Mouse (Mus musculus) ovary, postnatal 10 days (tissue): ENCODE results near the gene Stk40.
"Not testable (repeated sequence)": the region's sequence is repeated elsewhere in the genome, so short reads cannot be mapped to it uniquely, and the experiment has no call there.

ENCODE experiments used
- DNase-seq: peaks from one replicate; pipeline ENCODE4 v3.0.0; 2022; ENCODE audit warnings: low spot score

The Stk40 gene

DNA sequence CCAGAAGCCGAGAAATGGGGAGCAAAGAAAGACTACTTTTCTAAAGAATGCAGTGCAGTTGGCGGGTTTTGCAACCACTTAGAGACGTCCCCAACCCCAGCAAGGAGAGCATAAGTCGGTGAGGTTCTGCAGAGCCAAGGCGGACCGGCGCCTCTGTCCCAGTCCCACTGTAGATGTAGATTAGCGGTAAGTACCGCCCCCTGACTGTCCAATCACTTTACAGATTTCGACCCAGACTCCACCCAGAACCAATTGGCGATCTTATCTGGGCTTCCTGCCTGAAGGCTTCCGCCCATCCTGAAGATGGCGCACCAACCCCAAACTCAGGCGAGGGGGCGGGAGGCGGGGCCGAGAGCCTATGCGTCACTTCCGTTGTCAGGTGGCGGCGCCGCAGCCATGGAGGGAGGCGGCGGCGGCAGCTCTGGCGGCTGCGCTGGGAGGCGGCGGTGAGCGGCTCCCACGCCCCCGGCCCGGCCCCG is at the start of gene Stk40:
Gene Stk40, plus strand, starts transcription at position 368 of the 479 bp plus-strand sequence.
- DNase-seq, result peak; percentile 80

DNA sequence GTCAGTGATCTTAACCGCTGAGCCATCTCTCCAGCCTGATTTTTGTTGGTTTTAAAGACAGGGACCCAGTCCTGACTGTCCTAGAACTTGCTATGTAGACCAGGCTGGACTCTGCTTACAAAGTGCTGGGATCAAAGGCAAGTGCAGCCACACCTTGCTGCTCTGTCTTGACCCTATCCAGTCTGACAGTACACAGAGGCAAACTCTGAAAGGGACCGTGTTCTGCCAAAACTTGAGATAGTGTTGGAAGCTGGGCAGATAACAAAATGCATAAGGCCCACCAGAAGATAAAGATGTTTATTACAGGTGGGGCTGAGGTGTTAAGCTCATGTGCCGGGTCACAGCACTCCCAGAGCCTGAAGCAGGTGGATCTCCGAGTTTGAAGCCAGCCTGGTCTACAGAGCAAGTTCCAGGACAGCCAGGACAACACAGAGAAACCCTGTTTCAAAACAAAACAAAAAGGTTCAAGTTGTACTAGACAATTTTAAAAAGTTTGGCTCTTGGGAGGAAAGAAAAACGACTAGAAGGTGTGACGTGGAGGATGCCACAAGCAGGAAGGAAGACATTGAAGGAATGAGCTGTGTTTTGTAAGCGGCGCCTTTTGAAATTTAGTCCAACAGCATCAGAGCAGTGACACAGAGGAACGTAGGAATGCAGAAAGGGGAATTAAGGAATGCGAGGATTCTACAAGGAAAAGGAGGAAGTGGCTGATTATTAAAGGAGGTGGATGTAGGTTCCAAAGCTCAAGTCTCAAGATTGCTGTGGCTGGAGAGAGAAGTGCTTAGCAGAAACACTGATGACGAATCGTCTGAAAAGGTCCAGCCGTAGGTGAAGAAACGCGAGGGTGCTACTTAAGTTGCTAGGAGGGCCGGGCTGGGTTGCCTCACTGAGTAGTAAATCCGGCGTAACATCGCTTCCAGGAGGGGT is 46.3 kb upstream of the Stk40 start:
- DNase-seq, result no peak

DNA sequence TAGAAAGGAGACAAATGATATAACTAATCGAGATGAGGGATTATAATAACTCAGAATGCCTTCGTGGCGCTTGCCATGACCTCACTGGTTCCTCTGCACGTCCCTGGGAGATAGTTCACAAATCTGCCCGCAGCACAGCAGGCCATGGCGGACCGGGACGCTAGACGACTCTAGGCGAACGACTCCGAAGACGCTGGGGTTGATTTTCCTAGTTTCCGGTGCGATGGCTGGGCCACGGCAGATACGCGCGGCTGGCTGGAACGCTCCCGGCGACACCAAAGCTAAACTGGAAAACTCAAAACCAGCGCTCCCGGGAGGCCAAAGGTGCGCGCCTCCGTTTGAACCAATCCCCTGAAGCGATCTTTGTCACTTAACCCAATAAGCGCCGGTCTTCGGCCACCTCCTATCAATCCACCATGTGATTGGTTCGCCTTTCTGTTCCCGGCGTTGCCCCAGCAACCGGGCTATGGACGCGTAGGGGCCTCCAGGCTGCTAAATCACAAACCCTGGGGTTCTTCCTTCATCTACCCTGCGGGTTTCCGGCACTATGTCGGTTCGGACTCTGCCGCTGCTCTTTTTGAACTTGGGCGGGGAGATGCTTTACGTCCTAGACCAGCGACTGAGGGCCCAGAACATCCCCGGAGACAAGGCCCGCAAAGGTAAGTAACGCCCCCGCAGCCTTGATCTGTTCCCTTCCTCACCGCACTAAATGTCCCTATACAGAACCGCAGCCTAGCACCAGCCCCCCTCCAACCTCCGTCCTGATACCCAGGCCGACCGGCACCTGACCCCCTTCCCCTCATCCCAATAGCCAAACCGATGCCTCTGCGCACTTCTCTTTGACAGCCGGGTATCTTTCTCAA is 45.4 kb upstream of the Stk40 start, which contains the start of gene Oscp1:
Gene Oscp1, plus strand, starts transcription at position 432 of the 863 bp plus-strand sequence.
- DNase-seq, result peak; percentile 73

DNA sequence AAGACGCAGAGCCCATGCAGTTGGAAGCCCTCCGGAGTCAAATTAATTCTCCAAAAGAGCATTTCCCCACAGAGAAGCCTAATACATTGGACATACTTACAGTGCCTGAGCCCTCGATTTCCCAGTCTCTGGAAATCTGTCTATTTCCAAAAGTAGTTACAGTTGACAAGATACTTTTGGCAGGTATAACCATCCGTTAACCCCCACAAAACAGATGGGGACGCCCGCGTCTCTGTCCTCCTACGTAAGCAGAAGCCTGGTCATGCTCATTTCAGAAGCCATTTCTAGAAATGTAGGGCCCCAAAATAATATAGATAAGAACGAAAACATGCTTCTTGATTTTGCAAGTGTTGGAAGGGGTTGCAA is 44.8 kb upstream of the Stk40 start:
- DNase-seq, result no peak

DNA sequence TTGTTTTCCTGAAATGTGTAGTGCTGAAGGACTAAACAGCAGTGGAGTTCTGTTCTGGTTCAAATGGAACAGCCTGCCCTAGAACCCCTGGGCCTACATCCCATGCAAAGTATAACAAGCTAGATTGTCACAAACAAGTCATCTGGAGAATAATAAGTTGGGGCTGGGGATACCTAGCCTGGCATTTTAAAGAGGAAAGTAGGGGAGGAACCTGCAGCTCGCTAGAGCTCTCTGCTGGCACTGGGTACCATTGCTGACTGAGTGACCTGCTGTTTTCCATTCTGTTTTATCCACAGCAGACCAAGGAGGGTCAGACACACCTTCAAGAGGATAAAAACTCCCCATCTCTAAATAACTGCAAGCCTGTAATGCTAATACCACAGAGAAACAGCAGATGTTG is 40.9 kb upstream of the Stk40 start:
- DNase-seq, result no peak

DNA sequence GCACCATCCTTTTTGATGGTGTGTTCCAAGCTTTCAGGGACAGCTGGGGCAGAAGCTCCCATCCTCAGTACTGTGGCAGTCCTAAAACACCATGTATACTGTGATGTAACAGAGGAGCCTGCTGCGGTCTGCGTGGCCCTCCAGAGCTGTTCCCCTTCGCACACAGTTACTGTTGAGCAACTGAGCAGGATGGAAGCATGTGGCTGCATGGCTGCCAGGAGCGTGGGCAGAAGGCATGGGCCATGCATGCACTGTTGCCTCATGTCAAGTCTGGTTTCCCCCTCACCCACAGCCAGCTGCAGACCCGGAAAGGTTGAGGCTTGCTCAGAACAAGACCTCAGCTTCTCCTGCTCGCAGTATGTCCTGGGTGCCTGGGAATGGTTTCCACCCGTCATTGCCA is 38.5 kb upstream of the Stk40 start:
- no peak for DNase-seq

DNA sequence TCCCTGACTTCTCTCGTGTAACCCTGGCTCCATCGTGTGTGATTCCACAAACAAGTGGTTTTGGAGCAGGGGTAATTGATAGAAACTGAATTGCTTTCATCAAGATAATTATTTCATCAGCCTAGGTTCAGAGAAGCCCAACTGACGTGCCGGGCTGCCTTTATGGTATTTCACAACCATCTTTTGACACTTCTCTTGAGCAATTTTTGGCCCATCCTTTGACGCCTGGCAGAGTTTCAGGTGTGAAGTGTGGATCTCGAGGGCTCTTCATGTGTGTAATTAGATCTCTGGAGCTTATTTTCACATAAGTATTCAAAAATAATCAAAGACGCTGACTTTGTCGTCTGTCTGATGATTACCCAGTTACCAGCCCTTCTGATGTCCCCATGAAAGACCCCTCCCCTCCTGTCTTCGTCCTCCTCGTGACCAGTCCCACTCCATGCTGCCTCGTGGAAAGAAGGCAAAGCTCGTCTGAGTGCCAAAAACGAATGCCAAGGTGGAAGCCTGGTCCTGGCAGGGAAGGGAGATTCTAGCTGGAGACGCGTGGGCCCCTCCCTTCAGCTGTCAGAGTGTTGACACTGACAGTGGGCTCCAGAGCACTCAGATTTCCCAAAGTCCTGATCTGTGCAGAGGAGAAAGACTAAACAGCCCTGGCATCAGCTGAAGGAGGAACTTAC is 36.2 kb upstream of the Stk40 start:
- no peak for DNase-seq

DNA sequence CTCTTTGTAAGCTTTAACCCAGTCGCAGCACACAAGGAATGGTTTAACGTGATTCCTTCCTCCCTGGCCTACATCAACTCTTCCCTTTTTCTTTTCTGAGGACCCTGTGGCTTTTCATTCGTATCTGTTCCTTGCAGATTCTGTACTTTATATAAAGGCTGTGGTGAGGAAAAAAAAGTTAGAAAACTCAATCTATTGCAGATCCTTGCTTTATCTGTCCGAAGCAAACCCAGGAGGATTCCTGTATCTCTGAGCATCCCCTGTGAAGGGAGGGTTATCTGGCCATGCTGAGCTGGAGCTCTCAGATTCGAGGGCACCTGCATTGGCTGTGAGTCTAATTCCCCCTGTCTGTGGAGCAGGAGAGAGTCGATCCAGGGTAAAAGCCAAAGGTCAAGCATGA is 34.9 kb upstream of the Stk40 start:
- DNase-seq, result no peak

DNA sequence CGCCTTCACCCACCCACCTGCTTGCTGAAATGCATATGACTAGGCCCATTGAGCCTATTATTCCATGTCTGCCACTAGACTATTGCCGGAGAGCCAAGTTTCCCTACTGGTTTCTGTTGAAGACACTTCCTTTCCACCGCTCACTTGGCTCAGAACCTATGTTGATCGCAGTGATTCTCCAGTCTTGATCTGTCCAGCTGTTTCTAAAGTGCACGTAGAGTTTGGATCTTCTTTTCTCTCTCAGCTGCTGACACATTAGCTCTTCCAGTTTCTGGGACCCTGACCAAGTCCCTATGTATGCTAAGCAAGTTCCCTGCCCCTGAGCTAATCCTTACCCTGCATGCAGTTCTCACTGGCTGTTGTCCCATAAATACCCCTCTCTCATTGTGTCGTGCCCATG is 25.9 kb upstream of the Stk40 start:
- no peak for DNase-seq

DNA sequence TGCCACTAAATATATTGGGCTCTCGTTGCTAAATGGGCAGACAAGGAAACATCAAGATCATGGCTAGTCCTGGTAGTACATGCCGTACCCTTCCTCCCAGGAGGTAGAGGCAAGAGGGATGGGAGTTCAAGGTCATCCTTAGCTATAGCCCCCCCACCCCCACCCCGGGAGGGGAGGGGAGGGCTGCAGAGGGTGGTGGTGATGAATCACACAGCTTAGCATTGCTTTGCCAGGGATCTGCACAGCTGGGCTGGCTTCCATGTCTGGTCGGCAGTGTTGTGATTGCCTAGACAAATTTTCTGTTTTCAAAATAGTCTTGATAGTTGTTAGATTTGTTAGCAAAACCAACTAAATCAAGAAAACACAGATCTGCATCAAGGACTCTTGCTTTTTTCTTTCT is 24.5 kb upstream of the Stk40 start:
- no peak for DNase-seq

DNA sequence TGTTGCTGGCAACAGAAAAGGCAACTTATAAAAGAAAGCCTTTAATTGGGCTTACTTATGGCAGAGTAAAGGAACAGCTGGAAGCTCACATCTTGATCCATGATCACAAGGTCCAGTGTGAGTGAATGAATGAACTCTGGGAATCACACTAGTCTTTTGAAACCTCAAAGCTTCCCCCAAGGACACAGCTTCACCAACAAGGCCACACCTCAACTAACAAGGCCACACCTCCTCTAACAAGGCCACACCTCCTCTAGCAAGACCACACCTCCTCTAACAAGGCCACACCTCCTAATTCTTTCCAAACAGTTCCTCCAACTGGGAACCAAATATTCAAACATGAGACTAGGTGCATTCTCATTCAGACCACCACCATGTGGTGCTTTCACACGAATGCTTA is 22.2 kb upstream of the Stk40 start:
- no peak for DNase-seq

DNA sequence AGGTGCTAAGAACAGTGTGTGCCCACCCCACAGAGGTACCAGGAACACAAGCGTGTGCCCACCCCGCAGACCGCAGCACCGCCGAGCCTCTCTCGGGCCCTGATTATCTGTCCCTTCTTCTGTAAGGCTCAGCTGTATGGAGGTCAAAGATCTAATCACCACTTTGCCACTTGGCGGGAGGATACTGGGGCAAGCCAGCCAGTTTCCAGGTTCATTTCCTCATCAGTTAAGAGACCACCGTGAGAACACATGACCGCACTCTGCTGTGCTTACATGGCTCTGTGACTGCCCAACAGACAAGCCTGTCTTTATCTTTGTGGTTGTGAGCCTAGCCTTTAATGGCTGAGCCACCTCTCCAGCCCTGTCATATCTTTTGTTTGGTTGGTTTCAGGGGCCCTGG is 20.7 kb upstream of the Stk40 start:
- no peak for DNase-seq

DNA sequence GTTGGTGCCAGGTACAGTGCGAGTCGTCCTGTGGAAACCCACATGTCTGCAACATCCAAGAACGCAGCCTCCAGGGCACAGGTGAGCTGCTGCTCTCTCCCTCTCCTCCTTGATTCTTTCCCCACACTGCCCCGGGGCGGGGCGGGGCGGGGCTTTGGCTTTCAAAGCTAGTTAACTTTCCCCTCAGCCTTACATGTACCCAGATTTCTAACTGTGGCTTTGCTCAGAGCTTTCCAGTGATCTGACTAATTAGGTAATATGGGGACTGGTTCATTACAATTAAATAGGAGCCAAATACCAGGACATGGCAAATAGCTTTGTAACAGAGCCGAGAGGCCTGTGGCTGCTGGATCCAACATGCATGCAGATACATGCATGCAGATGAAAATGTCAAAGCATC is 19.4 kb upstream of the Stk40 start:
- no peak for DNase-seq

DNA sequence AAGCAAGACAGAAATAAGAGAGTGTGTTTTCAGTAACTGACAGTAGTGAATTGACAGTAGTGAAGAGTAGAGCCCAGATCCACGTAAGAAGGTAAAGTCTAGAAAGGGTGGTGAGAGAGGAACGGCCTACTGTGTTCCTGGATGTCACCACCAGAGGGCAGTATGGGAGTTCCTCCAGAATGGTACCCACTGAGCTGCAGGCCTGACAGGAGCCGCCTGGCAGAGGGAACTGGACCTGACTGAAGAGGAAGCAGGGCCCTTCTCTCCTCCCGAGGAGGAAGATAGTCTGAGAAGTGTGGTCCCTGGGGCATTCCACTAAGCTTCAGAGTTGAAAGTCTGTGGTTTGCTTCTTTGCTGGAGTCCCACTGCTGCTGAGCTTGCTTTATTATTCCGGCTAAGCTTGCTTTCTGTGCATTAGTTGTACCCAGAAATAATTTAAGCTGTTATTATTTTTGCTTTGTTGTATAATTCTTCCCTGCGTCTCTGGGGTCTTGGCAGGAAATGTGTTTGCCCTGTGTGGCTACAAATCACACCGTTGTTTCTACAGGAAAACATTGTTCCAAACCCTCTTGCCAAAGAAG is 17.7 kb upstream of the Stk40 start:
- DNase-seq, result peak; percentile 66

DNA sequence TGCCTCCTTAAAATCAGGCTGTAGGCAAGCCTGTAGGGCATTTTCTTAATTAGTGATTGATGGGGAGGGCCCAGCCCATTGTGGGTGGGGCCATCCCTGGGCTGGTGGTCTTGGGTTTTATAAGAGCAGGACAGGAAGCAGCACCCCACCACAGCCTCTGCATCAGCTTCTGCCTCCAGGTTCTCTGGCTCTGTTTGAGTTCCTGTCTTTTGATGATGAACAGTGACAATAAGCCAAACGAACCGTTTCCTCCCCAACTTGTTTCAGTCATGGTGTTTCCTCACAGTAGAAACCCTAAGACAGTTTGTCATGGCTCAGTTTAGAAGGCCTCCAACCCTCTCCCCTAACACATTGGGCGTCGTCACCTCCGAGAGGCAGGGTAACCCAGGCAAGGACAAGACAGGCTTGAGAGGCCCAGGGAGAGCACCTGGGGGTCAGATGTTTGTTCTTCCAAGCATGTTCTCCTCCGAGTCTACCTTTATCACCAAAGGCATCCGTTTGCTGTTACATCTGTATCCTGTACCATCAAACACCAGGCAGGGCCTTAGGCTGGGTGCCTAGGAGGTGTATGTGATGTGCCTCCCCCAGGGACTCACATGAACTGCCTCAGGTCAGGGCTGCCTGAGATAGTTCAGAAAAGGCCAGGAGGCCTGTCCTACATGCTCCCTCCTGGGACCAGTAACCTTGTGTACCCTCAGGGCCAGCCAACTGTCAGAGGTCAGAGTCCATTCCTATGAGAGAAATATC is 13.5 kb upstream of the Stk40 start:
- no peak for DNase-seq

DNA sequence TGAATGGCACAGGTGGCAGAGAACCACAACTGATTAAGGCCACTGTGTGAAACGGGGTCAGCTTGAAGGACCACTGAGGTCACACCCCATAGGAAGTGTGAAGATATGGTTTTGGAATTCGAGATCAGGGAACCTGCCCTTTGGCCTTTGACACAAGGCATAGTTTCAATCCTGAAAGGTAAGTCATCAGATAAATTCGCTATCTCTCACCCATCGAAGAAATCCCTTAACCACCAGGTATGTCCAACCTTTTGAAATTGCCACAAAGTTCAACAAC is 13.0 kb upstream of the Stk40 start:
- DNase-seq, result no peak

DNA sequence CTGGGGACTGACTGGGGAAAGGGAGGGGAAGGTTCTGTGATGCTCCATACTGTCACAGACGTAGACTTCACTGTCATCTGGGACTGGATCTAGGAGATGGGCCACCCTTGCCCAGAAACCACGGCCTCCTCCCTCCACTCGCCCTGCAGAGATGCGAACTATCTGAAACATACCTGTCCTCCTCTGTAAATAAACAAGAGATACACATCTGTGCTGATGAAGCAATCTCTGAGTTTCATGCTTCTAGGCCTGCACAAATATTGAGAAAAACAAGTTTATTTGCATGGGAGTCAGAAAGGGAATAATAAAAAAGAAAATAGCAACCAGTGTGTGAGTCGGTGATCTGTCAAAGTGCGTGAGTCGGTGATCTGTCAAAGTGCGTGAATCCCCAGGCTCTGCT is 11.9 kb upstream of the Stk40 start:
- DNase-seq, result no peak

DNA sequence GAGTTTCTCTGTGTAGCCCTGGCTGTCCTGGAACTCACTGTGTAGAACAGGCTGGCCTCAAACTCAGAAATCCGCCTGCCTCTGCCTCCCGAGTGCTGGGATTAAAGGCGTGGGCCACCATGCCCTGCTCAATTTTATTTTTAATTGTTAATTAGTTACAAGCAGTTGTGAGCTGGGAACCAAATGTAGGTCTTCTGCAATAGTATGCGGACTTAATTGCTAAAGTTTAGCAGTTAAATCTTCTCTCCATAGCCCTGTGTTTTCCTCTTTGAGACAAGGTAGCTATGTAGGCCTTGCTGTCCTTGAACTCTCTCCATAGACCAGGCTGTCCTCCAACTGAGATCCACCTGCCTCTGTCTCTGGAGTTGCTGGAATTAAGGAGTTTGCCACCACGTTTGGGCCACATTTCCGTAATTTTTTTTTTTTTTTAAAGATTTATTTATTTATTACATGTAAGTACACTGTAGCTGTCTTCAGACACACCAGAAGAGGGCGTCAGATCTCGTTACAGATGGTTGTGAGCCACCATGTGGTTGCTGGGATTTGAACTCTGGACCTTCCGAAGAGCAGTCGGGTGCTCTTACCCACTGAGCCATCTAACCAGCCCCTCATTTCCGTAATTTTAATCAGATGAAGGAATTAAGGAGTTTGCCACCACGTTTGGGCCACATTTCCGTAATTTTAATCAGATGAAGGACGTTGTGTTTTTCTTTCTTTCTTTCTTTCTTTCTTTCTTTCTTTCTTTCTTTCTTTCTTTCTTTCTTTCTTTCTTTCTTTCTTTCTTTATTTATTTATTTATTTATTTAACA is 7.9 kb upstream of the Stk40 start:
- DNase-seq, result not testable (repeated sequence)

DNA sequence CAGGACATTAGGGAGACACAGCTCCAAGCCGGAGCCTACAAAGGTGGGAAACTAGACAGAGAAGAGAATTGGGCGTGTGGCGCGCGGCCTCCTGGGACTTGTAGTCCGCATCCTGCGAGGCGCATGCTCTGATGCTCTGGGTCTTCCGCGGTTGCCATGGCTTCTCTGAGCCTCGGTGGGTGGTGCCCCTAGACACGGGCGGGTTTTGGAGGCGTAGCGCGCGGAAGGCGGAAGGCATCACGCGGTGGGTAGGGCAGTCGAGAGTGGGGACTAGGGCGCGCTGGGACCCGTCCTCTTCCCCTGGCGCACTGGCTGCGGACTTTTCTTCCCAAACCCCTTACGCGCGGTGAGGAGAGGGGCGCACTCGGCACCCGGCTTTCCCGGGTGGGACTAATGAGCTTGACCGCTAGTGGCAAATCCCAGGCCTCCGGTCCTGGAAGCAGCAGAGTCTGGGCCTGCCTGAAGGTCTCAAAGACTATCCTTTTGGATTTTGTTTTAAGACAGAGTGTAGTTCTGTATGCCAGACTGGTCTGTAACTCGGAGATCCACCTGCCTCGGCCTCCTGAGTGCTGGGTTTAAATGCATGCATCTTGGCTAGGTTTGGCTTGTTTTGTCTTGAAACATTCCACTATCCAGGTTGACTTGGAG is 7.2 kb upstream of the Stk40 start, which contains the start of gene Lsm10:
Gene Lsm10, plus strand, starts transcription at position 160 of the 648 bp plus-strand sequence.
- peak; percentile 76 for DNase-seq

DNA sequence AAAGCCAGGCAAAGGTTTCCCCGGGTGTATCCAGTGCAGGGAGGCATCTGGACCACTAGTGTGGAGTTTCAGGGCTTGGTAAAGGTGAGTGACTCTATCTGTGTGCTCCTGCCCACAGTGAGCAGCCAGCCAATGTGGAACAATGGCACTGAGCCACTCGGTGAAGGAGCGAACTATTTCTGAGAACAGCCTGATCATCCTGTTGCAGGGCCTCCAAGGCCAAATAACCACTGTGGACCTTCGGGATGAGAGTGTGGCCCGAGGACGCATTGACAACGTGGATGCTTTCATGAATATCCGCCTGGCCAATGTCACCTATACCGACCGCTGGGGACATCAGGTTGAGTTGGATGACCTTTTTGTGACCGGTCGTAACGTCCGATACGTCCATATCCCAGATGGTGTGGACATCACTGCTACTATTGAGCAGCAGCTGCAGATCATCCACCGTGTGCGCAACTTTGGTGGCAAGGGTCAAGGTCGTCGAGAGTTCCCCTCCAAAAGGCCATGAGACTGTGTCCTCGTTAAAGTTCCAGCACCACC is 6.0 kb upstream of the Stk40 start:
- DNase-seq, result no peak
